Mouse (Mus musculus) kidney, adult 2 months (tissue): ENCODE data around the gene Abhd16a.

Experiments
- CTCF ChIP-seq: fragments of 200-500 bp; conservative IDR thresholded peaks from 2 replicates; pipeline ENCODE4 v1.5.1; 2011; ENCODE audit warnings: low read depth, mild to moderate bottlenecking, control low read depth, low read length, moderate library complexity, mixed read lengths; ENCODE audit not compliant: insufficient read depth, insufficient read length
- POLR2A ChIP-seq: fragments of 200-500 bp; IDR thresholded peaks from one replicate; pipeline ENCODE4 v1.6.1; 2011; ENCODE audit warnings: low read depth, low read length, control low read depth

- TF ChIP-seq POLR2A = no peak
- no peak for TF ChIP-seq CTCF
Measured at GRCm38 (mm10) chr17:35061299-35061698, 27.8 kb upstream of the Abhd16a start.
